Mouse (Mus musculus): ENCODE measurements around the gene Ripor2.

GRCm38 (mm10) chr13:24729128-24729527 is 147.1 kb downstream of the Ripor2 start:
- TF ChIP-seq CTCF (IDR thresholded peaks at IDR 0.05; ENCODE audit: low read depth, low read length) (no peak), POLR2A (IDR thresholded peaks at IDR 0.05; ENCODE audit: insufficient read depth, low read length) (no peak), EP300 (IDR thresholded peaks at IDR 0.05; ENCODE audit: insufficient read depth, low read depth, low read length) (no peak)

All from ES-Bruce4 (cell line).